Comparison of ENCODE assay signal across 22 mouse cellular contexts in genomic region chr5:34398326-34398725, GRCm38 (mm10). TPM values are rescaled to one million over a fixed set of nuclear protein-coding genes. Genes with fewer than 3 reads are reported as not detected.
DNase-seq lines count a peak whose midpoint lies in the region; ATAC-seq and TF ChIP-seq lines count a peak whose summit lies in the region.
"Had no signal": no experiment of that assay in that cellular context is flagged by ENCODE, and none has a peak within 500 bp of the region (broad histone marks: within the 10 kb centered on the region; RNA-seq: fewer than 3 reads in every experiment).

No protein-coding gene starts in this region.

- no peak for DNase-seq in gastrocnemius, adult 2 months
- no peak for DNase-seq in gastrocnemius, adult 18-20 months (ENCODE audit: low spot score)
- peak; percentile 25 for DNase-seq in kidney, adult 2 months
- no peak for DNase-seq in kidney, adult 18-20 months
- DNase-seq in cerebellum, adult 11-12 months, result peak; percentile 33
- peak; percentile 53 for DNase-seq in cerebellum, adult 9-11 months
- DNase-seq in hindbrain, embryonic 14.5 days (ENCODE audit: low spot score), result no peak
- DNase-seq in midbrain, embryonic 14.5 days, result no peak
- DNase-seq: forebrain, postnatal 0 days; gastrocnemius, postnatal 36 days; kidney, postnatal 25 days; lung, postnatal 36 days; thymus, adult 2 months; thymus, postnatal 4 days had no signal

- 29% methylated on average over 1 of the region's 1 CpGs for WGBS in kidney, adult 2 months
- WGBS in hindbrain, embryonic 14.5 days, result 77% methylated on average over 1 of the region's 1 CpGs
- WGBS in midbrain, embryonic 14.5 days, result 95% methylated on average over 1 of the region's 1 CpGs

- TF ChIP-seq CTCF in gastrocnemius, adult 2 months (IDR thresholded peaks at IDR 0.05), result no peak
- TF ChIP-seq CTCF in kidney, adult 2 months (conservative IDR thresholded peaks at IDR 0.05; ENCODE audit: insufficient read depth, insufficient read length, low read depth, low read length), result no peak

- peak overlapping the region; percentile 53 for H3K27ac ChIP-seq in gastrocnemius, adult 2 months
- no peak overlapping the region for H3K27ac ChIP-seq in kidney, adult 2 months (ENCODE audit: insufficient read depth, low read depth, low read length)
- H3K27ac ChIP-seq in hindbrain, embryonic 14.5 days, result no peak overlapping the region
- no peak overlapping the region for H3K27ac ChIP-seq in midbrain, embryonic 14.5 days (replicated peaks; ENCODE audit: low read depth, low read length)
- H3K27ac ChIP-seq: forebrain, embryonic 10.5 days; intestine, embryonic 15.5 days; layer of hippocampus, adult 2 months; liver, embryonic 14.5 days; lung, embryonic 15.5 days; stomach, postnatal 0 days had no signal

- H3K9me3 ChIP-seq in hindbrain, embryonic 14.5 days (ENCODE audit: control insufficient read depth, low read length), result no peaks in the 10 kb centered on the region
- H3K9me3 ChIP-seq in midbrain, embryonic 14.5 days (ENCODE audit: control insufficient read depth, low read length), result no peaks in the 10 kb centered on the region
- H3K9me3 ChIP-seq: forebrain, embryonic 10.5 days; heart, embryonic 12.5 days; intestine, embryonic 15.5 days; lung, embryonic 15.5 days had no signal

- peaks cover 14% of the 10 kb centered on the region; the same call in 1 of the 2 replicates for H3K4me1 ChIP-seq in kidney, adult 2 months (ENCODE audit: control insufficient read depth, insufficient read depth, low read length)
- H3K4me1 ChIP-seq in hindbrain, embryonic 14.5 days (replicated peaks; ENCODE audit: control insufficient read depth, insufficient read depth, low read length), result no peaks in the 10 kb centered on the region; the same call in 1 of the 2 replicates
- no peaks in the 10 kb centered on the region for H3K4me1 ChIP-seq in midbrain, embryonic 14.5 days (ENCODE audit: control insufficient read depth, insufficient read depth, low read length)
- H3K4me1 ChIP-seq: forebrain, embryonic 10.5 days; intestine, embryonic 15.5 days had no signal

- no peaks in the 10 kb centered on the region for H3K27me3 ChIP-seq in kidney, adult 2 months (replicated peaks; ENCODE audit: control insufficient read depth, insufficient read depth, low read length)
- H3K27me3 ChIP-seq in hindbrain, embryonic 14.5 days (ENCODE audit: control insufficient read depth, insufficient read depth, low read length), result no peaks in the 10 kb centered on the region
- H3K27me3 ChIP-seq in midbrain, embryonic 14.5 days (ENCODE audit: control insufficient read depth, insufficient read depth, low read length), result no peaks in the 10 kb centered on the region
- H3K27me3 ChIP-seq: heart, embryonic 12.5 days; intestine, embryonic 15.5 days; lung, embryonic 15.5 days had no signal

- H3K36me3 ChIP-seq in kidney, adult 2 months (ENCODE audit: control insufficient read depth, insufficient read depth, low read length), result no peaks in the 10 kb centered on the region
- H3K36me3 ChIP-seq in hindbrain, embryonic 14.5 days (replicated peaks; ENCODE audit: control insufficient read depth, insufficient read depth), result no peaks in the 10 kb centered on the region
- no peaks in the 10 kb centered on the region for H3K36me3 ChIP-seq in midbrain, embryonic 14.5 days (ENCODE audit: control insufficient read depth, insufficient read depth, low read length)
- H3K36me3 ChIP-seq: forebrain, embryonic 10.5 days; heart, embryonic 12.5 days; intestine, embryonic 15.5 days; lung, embryonic 15.5 days had no signal

- TF ChIP-seq POLR2A in kidney, adult 2 months (IDR thresholded peaks at IDR 0.05; ENCODE audit: low read depth, low read length), result no peak

- H3K9ac ChIP-seq in hindbrain, embryonic 14.5 days, result no peak overlapping the region
- H3K9ac ChIP-seq in midbrain, embryonic 14.5 days (replicated peaks; ENCODE audit: low read length), result no peak overlapping the region
- H3K9ac ChIP-seq: forebrain, postnatal 0 days; heart, embryonic 12.5 days; intestine, embryonic 15.5 days; liver, embryonic 14.5 days; lung, embryonic 15.5 days had no signal

- ATAC-seq in hindbrain, embryonic 14.5 days (ENCODE audit: low FRiP score), result no peak
- no peak for ATAC-seq in midbrain, embryonic 14.5 days (ENCODE audit: low FRiP score, low TSS enrichment)
- ATAC-seq: forebrain, postnatal 0 days; hindbrain, embryonic 16.5 days; intestine, embryonic 15.5 days had no signal

- no peak overlapping the region for H3K4me2 ChIP-seq in hindbrain, embryonic 14.5 days (replicated peaks)
- H3K4me2 ChIP-seq in midbrain, embryonic 14.5 days (ENCODE audit: low read length), result no peak overlapping the region
- H3K4me2 ChIP-seq: heart, embryonic 12.5 days; intestine, embryonic 15.5 days; lung, embryonic 15.5 days had no signal

- H3K4me3 ChIP-seq in gastrocnemius, adult 2 months, result no peak overlapping the region
- H3K4me3 ChIP-seq in kidney, adult 2 months (ENCODE audit: insufficient read depth, low read depth, low read length), result no peak overlapping the region
- no peak overlapping the region for H3K4me3 ChIP-seq in hindbrain, embryonic 14.5 days (replicated peaks; ENCODE audit: low read length)
- H3K4me3 ChIP-seq in midbrain, embryonic 14.5 days (replicated peaks; ENCODE audit: low read depth, low read length), result no peak overlapping the region
- H3K4me3 ChIP-seq: forebrain, embryonic 10.5 days; heart, embryonic 12.5 days; intestine, embryonic 15.5 days; layer of hippocampus, adult 2 months; lung, embryonic 15.5 days had no signal

- intact Hi-C loops in gastrocnemius, adult 2 months (cut with DNase I), result no loop called here

RNA-seq across cellular contexts. Expression of gene Fam193a, which starts 28.6 kb away (rescaled TPM):
- 10 to 100 TPM; 16.5 to 17.7 TPM for total RNA-seq in gastrocnemius, adult 2 months (2021)
- 10 to 100 TPM; 14.6 to 15.2 TPM for total RNA-seq in gastrocnemius, adult 18-20 months (2021)
- 37.5 and 39.0 TPM in 2 replicates for polyA plus RNA-seq in kidney, adult 2 months (2012; rRNA removed)
- 18.0 and 19.2 TPM in 2 replicates for polyA plus RNA-seq in hindbrain, embryonic 14.5 days (2014; fragmentation: Nextera tagmentation; extraction: Ambion mirVana)
- polyA plus RNA-seq in midbrain, embryonic 14.5 days (2014; fragmentation: Nextera tagmentation; extraction: Ambion mirVana), result 20.8 and 21.9 TPM in 2 replicates

Comparison
In these comparisons a context has a peak if more than half of its experiments do, and no peak if none do; other contexts are left out.
1. DNase-seq: peak in kidney, adult 2 months (single experiment), cerebellum, adult 11-12 months (single experiment) and cerebellum, adult 9-11 months (single experiment); none in gastrocnemius, adult 2 months (single experiment), gastrocnemius, adult 18-20 months (single experiment), kidney, adult 18-20 months (single experiment), hindbrain, embryonic 14.5 days (single experiment) and midbrain, embryonic 14.5 days (single experiment).